Mouse (Mus musculus): ENCODE measurements around the gene Immp2l. TPM values are rescaled to one million over a fixed set of nuclear protein-coding genes. Genes with fewer than 3 reads are reported as not detected.

Gene Immp2l
- total RNA-seq, 1 experiment, result 11.4 TPM

- Histone ChIP-seq H3K4me1 (ENCODE audit: control insufficient read depth in 2 of 2, insufficient read depth in 2 of 2, low read length in 2 of 2, poor library complexity in 1 of 2) (peaks cover 3 to 11% of the 10 kb centered on the region in 2 experiments; a peak in 2 of 4 replicates), H3K27ac (ENCODE audit: insufficient read depth, low read depth, low read length, poor library complexity, severe bottlenecking) (peak overlapping the region; percentile 61; the same call in 1 of the 2 replicates), H3K9ac (ENCODE audit: insufficient read depth, low read depth, low read length, poor library complexity, severe bottlenecking) (0 out of 2 replicates have a peak overlapping the region, but pooled peaks have one; percentile 1), H3K9me3 (ENCODE audit: control insufficient read depth, insufficient read depth, low read depth, low read length) (no peaks in the 10 kb centered on the region), H3K36me3 (ENCODE audit: control insufficient read depth, insufficient read depth, low read length, poor library complexity, severe bottlenecking) (no peaks in the 10 kb centered on the region), H3K4me3 (ENCODE audit: insufficient read depth in 1 of 2, low read depth in 1 of 2, low read length in 2 of 2, poor library complexity in 1 of 2, severe bottlenecking in 1 of 2) (peak overlapping the region in 1 of 2 experiments; percentile 38; a peak in 3 of 4 replicates)
- TF ChIP-seq CHD2 (IDR thresholded peaks at IDR 0.05; ENCODE audit: low read depth, low read length) (no peak), HCFC1 (IDR thresholded peaks at IDR 0.05; ENCODE audit: borderline replicate concordance, insufficient read depth, low read length) (no peak), MAFK (IDR thresholded peaks at IDR 0.05; ENCODE audit: insufficient read depth, low read depth, low read length) (no peak), ZNF384 (IDR thresholded peaks at IDR 0.05; ENCODE audit: low read depth, low read length) (no peak), ZC3H11A (IDR thresholded peaks at IDR 0.05; ENCODE audit: borderline replicate concordance, low read depth, low read length) (no peak)
- no peak for DNase-seq (ENCODE audit: low read depth, low spot score)
- in situ Hi-C loops (cut with MboI; ENCODE audit: low sequenced_read_pairs in 2 of 2, unreplicated experiment in 2 of 2), result no loop called here
Observed at GRCm38 (mm10) chr12:41566433-41566794, 542.5 kb downstream of the Immp2l start.

DNA sequence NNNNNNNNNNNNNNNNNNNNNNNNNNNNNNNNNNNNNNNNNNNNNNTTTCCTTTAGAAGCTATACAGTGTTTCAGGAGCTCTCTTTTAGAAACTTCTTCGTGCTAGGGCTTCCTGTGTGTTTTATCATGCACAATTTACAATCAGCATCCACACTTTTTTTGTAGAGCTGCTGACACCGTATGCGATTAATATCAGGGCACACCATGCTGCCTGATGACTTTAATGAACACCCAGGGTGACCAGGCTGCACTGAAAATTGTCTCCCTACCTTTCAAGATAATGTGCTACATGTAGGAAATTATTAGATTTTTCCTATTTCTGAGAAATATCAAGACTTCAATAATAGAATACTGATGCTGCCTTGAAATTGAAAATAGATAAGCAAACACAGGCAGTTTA is 549.9 kb downstream of the Immp2l start:
- Histone ChIP-seq H3K9me3 (ENCODE audit: control insufficient read depth, insufficient read depth, low read depth, low read length) (no peaks in the 10 kb centered on the region), H3K27ac (ENCODE audit: insufficient read depth, low read depth, low read length, poor library complexity, severe bottlenecking) (no peak overlapping the region), H3K9ac (ENCODE audit: insufficient read depth, low read depth, low read length, poor library complexity, severe bottlenecking) (no peak overlapping the region), H3K36me3 (ENCODE audit: control insufficient read depth, insufficient read depth, low read length, poor library complexity, severe bottlenecking) (no peaks in the 10 kb centered on the region), H3K4me3 (ENCODE audit: insufficient read depth in 1 of 2, low read depth in 1 of 2, low read length in 2 of 2, poor library complexity in 1 of 2, severe bottlenecking in 1 of 2) (no peak overlapping the region), H3K4me1 (ENCODE audit: control insufficient read depth in 2 of 2, insufficient read depth in 2 of 2, low read length in 2 of 2, poor library complexity in 1 of 2) (no peaks in the 10 kb centered on the region)
- in situ Hi-C loops (cut with MboI; ENCODE audit: low sequenced_read_pairs in 2 of 2, unreplicated experiment in 2 of 2), result no loop called here
- TF ChIP-seq MAFK (IDR thresholded peaks at IDR 0.05; ENCODE audit: insufficient read depth, low read depth, low read length) (no peak), ZC3H11A (IDR thresholded peaks at IDR 0.05; ENCODE audit: borderline replicate concordance, low read depth, low read length) (no peak), CHD2 (IDR thresholded peaks at IDR 0.05; ENCODE audit: low read depth, low read length) (no peak), ZNF384 (IDR thresholded peaks at IDR 0.05; ENCODE audit: low read depth, low read length) (no peak), HCFC1 (IDR thresholded peaks at IDR 0.05; ENCODE audit: borderline replicate concordance, insufficient read depth, low read length) (no peak)
- no peak for DNase-seq (ENCODE audit: low read depth, low spot score)

GRCm38 (mm10) chr12:41575221-41575620 is 551.3 kb downstream of the Immp2l start:
- Histone ChIP-seq H3K36me3 (ENCODE audit: control insufficient read depth, insufficient read depth, low read length, poor library complexity, severe bottlenecking) (no peaks in the 10 kb centered on the region), H3K4me3 (ENCODE audit: insufficient read depth in 1 of 2, low read depth in 1 of 2, low read length in 2 of 2, poor library complexity in 1 of 2, severe bottlenecking in 1 of 2) (no peak overlapping the region), H3K27ac (ENCODE audit: insufficient read depth, low read depth, low read length, poor library complexity, severe bottlenecking) (no peak overlapping the region), H3K4me1 (ENCODE audit: control insufficient read depth in 2 of 2, insufficient read depth in 2 of 2, low read length in 2 of 2, poor library complexity in 1 of 2) (no peaks in the 10 kb centered on the region), H3K9ac (ENCODE audit: insufficient read depth, low read depth, low read length, poor library complexity, severe bottlenecking) (no peak overlapping the region), H3K9me3 (ENCODE audit: control insufficient read depth, insufficient read depth, low read depth, low read length) (no peaks in the 10 kb centered on the region)
- in situ Hi-C loops (cut with MboI; ENCODE audit: low sequenced_read_pairs in 2 of 2, unreplicated experiment in 2 of 2), result no loop called here
- DNase-seq (ENCODE audit: low read depth, low spot score), result no peak
- TF ChIP-seq ZNF384 (IDR thresholded peaks at IDR 0.05; ENCODE audit: low read depth, low read length) (no peak), HCFC1 (IDR thresholded peaks at IDR 0.05; ENCODE audit: borderline replicate concordance, insufficient read depth, low read length) (no peak), ZC3H11A (IDR thresholded peaks at IDR 0.05; ENCODE audit: borderline replicate concordance, low read depth, low read length) (no peak)

GRCm38 (mm10) chr12:41593401-41593800 is 569.5 kb downstream of the Immp2l start:
- H3K4me3 ChIP-seq (ENCODE audit: insufficient read depth in 1 of 2, low read depth in 1 of 2, low read length in 2 of 2, poor library complexity in 1 of 2, severe bottlenecking in 1 of 2), result no peak overlapping the region
- no peak for DNase-seq (ENCODE audit: low read depth, low spot score)
- H3K4me1 ChIP-seq (ENCODE audit: control insufficient read depth in 2 of 2, insufficient read depth in 2 of 2, low read length in 2 of 2, poor library complexity in 1 of 2), result no peaks in the 10 kb centered on the region
- in situ Hi-C loops (cut with MboI; ENCODE audit: low sequenced_read_pairs in 2 of 2, unreplicated experiment in 2 of 2), result no loop called here
- no peak overlapping the region for H3K27ac ChIP-seq (ENCODE audit: insufficient read depth, low read depth, low read length, poor library complexity, severe bottlenecking)
- H3K9ac ChIP-seq (ENCODE audit: insufficient read depth, low read depth, low read length, poor library complexity, severe bottlenecking), result no peak overlapping the region
- H3K36me3 ChIP-seq (ENCODE audit: control insufficient read depth, insufficient read depth, low read length, poor library complexity, severe bottlenecking), result no peaks in the 10 kb centered on the region
- H3K9me3 ChIP-seq (ENCODE audit: control insufficient read depth, insufficient read depth, low read depth, low read length), result no peaks in the 10 kb centered on the region
- TF ChIP-seq MAFK (IDR thresholded peaks at IDR 0.05; ENCODE audit: insufficient read depth, low read depth, low read length) (no peak), ZNF384 (IDR thresholded peaks at IDR 0.05; ENCODE audit: low read depth, low read length) (no peak), ZC3H11A (IDR thresholded peaks at IDR 0.05; ENCODE audit: borderline replicate concordance, low read depth, low read length) (no peak)

DNA sequence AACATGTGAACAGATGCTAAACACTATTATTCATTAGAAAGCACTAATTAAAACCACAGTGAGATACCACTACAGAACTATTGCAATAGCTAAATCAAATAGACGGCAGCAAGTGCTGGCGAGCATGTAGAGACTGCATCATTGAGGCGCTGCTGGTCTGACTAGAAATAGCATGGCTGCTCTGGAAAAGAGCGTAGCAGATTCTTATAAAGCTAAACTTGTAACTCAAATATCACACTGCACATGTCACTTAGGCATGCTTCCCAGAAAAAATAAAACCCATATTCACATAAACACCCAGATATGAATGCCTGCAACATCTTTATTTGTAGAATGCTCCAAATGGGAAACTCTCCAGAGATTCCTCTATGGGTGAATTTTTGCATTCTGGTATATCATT is 570.1 kb downstream of the Immp2l start:
- H3K4me3 ChIP-seq (ENCODE audit: insufficient read depth in 1 of 2, low read depth in 1 of 2, low read length in 2 of 2, poor library complexity in 1 of 2, severe bottlenecking in 1 of 2), result no peak overlapping the region
- DNase-seq (ENCODE audit: low read depth, low spot score), result no peak
- in situ Hi-C loops (cut with MboI; ENCODE audit: low sequenced_read_pairs in 2 of 2, unreplicated experiment in 2 of 2), result no loop called here
- no peaks in the 10 kb centered on the region for H3K4me1 ChIP-seq (ENCODE audit: control insufficient read depth in 2 of 2, insufficient read depth in 2 of 2, low read length in 2 of 2, poor library complexity in 1 of 2)
- H3K9me3 ChIP-seq (ENCODE audit: control insufficient read depth, insufficient read depth, low read depth, low read length), result no peaks in the 10 kb centered on the region
- TF ChIP-seq HCFC1 (IDR thresholded peaks at IDR 0.05; ENCODE audit: borderline replicate concordance, insufficient read depth, low read length), result no peak
- TF ChIP-seq MAFK (IDR thresholded peaks at IDR 0.05; ENCODE audit: insufficient read depth, low read depth, low read length), result no peak
- TF ChIP-seq CHD2 (IDR thresholded peaks at IDR 0.05; ENCODE audit: low read depth, low read length), result no peak
- H3K36me3 ChIP-seq (ENCODE audit: control insufficient read depth, insufficient read depth, low read length, poor library complexity, severe bottlenecking), result no peaks in the 10 kb centered on the region
- H3K9ac ChIP-seq (ENCODE audit: insufficient read depth, low read depth, low read length, poor library complexity, severe bottlenecking), result no peak overlapping the region
- no peak overlapping the region for H3K27ac ChIP-seq (ENCODE audit: insufficient read depth, low read depth, low read length, poor library complexity, severe bottlenecking)

All from ES-E14 (cell line).